In genomic region chr3:151836451-151836850, GRCm38 (mm10) we compare ENCODE assay signal across 7 mouse cellular contexts. TPM values are rescaled to one million over a fixed set of nuclear protein-coding genes. Genes with fewer than 3 reads are reported as not detected.
A peak's percentile ranks its signal among the peaks of the same experiment; 100 is the strongest.
DNase-seq lines count a peak whose midpoint lies in the region; ATAC-seq and TF ChIP-seq lines count a peak whose summit lies in the region.

No protein-coding gene starts in this region.

- H3K4me1 ChIP-seq in lung, embryonic 16.5 days (replicated peaks; ENCODE audit: control insufficient read depth, insufficient read depth, low read length), result no peaks in the 10 kb centered on the region
- no peaks in the 10 kb centered on the region for H3K4me1 ChIP-seq in hindbrain, embryonic 11.5 days (replicated peaks; ENCODE audit: control insufficient read depth, insufficient read depth, low read length)
- H3K4me1 ChIP-seq in liver, embryonic 16.5 days (ENCODE audit: control insufficient read depth, low read depth, low read length), result no peaks in the 10 kb centered on the region; the same call in 1 of the 2 replicates
- H3K4me1 ChIP-seq in stomach, postnatal 0 days (replicated peaks; ENCODE audit: control insufficient read depth, insufficient read depth), result no peaks in the 10 kb centered on the region; the same call in 1 of the 2 replicates

- H3K27ac ChIP-seq in lung, embryonic 16.5 days (ENCODE audit: low read length), result no peak overlapping the region
- H3K27ac ChIP-seq in hindbrain, embryonic 11.5 days (ENCODE audit: low read depth, low read length), result no peak overlapping the region
- no peak overlapping the region for H3K27ac ChIP-seq in liver, embryonic 16.5 days (ENCODE audit: low read length)
- no peak overlapping the region for H3K27ac ChIP-seq in stomach, postnatal 0 days (replicated peaks)

- H3K9me3 ChIP-seq in lung, embryonic 16.5 days (ENCODE audit: control insufficient read depth, low read length), result no peaks in the 10 kb centered on the region
- H3K9me3 ChIP-seq in hindbrain, embryonic 11.5 days (ENCODE audit: control insufficient read depth, low read length), result no peaks in the 10 kb centered on the region
- H3K9me3 ChIP-seq in liver, embryonic 16.5 days (replicated peaks; ENCODE audit: control insufficient read depth, low read length), result no peaks in the 10 kb centered on the region
- H3K9me3 ChIP-seq in stomach, postnatal 0 days (ENCODE audit: control insufficient read depth, low read length), result no peaks in the 10 kb centered on the region

- DNase-seq in lung, postnatal 25 days (ENCODE audit: low spot score), result no peak
- no peak for DNase-seq in hindbrain, embryonic 11.5 days (ENCODE audit: low spot score)
- DNase-seq in stomach, postnatal 0 days (ENCODE audit: low spot score), result no peak
- DNase-seq in ovary, postnatal 10 days (ENCODE audit: low spot score), result no peak
- DNase-seq in left cerebral cortex, adult 11 months (ENCODE audit: low spot score), result no peak

- no peak for TF ChIP-seq EP300 in stomach, postnatal 0 days (optimal IDR thresholded peaks at IDR 0.05)

- H3K27me3 ChIP-seq in lung, embryonic 16.5 days (ENCODE audit: control insufficient read depth, insufficient read depth, low read depth, low read length), result peaks cover 13% of the 10 kb centered on the region
- peaks cover 3% of the 10 kb centered on the region; the same call in 1 of the 2 replicates for H3K27me3 ChIP-seq in hindbrain, embryonic 11.5 days (ENCODE audit: control insufficient read depth, insufficient read depth, low read length)
- peaks cover 7% of the 10 kb centered on the region for H3K27me3 ChIP-seq in liver, embryonic 16.5 days (ENCODE audit: control insufficient read depth, insufficient read depth, low read depth, low read length)
- H3K27me3 ChIP-seq in stomach, postnatal 0 days (ENCODE audit: control insufficient read depth, insufficient read depth, low read length), result no peaks in the 10 kb centered on the region

- no peak for ATAC-seq in lung, embryonic 16.5 days (ENCODE audit: low read depth)
- no peak; the same call in 1 of the 2 replicates for ATAC-seq in hindbrain, embryonic 11.5 days (ENCODE audit: low FRiP score)
- no peak for ATAC-seq in liver, embryonic 16.5 days (ENCODE audit: low read depth)
- ATAC-seq in stomach, postnatal 0 days (ENCODE audit: low FRiP score, low TSS enrichment), result peak; percentile 8; the same call in 1 of the 2 replicates

- no peak for TF ChIP-seq CTCF in stomach, postnatal 0 days (IDR thresholded peaks at IDR 0.05; ENCODE audit: low read depth)

- H3K4me2 ChIP-seq in lung, embryonic 16.5 days (ENCODE audit: low read depth, low read length), result peak overlapping the region; percentile 96
- peak overlapping the region; percentile 84 for H3K4me2 ChIP-seq in hindbrain, embryonic 11.5 days (replicated peaks; ENCODE audit: low read depth, low read length)
- peak overlapping the region; percentile 51; the same call in 1 of the 2 replicates for H3K4me2 ChIP-seq in liver, embryonic 16.5 days (ENCODE audit: low read depth, low read length)
- H3K4me2 ChIP-seq in stomach, postnatal 0 days (replicated peaks; ENCODE audit: low read depth), result peak overlapping the region; percentile 82

- no peaks in the 10 kb centered on the region for H3K36me3 ChIP-seq in lung, embryonic 16.5 days (ENCODE audit: control insufficient read depth, insufficient read depth, low read length)
- no peaks in the 10 kb centered on the region for H3K36me3 ChIP-seq in hindbrain, embryonic 11.5 days (ENCODE audit: control insufficient read depth, insufficient read depth, low read length)
- no peaks in the 10 kb centered on the region for H3K36me3 ChIP-seq in liver, embryonic 16.5 days (ENCODE audit: control insufficient read depth, insufficient read depth)
- no peaks in the 10 kb centered on the region for H3K36me3 ChIP-seq in stomach, postnatal 0 days (ENCODE audit: control insufficient read depth, insufficient read depth, low read length)

- H3K4me3 ChIP-seq in lung, embryonic 16.5 days (ENCODE audit: low read length), result peak overlapping the region; percentile 61
- H3K4me3 ChIP-seq in hindbrain, embryonic 11.5 days (ENCODE audit: low read depth, low read length), result peak overlapping the region; percentile 51; the same call in 1 of the 2 replicates
- H3K4me3 ChIP-seq in liver, embryonic 16.5 days (ENCODE audit: low read depth, low read length), result no peak overlapping the region
- H3K4me3 ChIP-seq in stomach, postnatal 0 days (ENCODE audit: low read depth, low read length), result peak overlapping the region; percentile 47; the same call in 1 of the 2 replicates

- 6% methylated on average over 5 of the region's 5 CpGs for WGBS in lung, embryonic 16.5 days
- 8% methylated on average over 5 of the region's 5 CpGs for WGBS in hindbrain, embryonic 11.5 days
- WGBS in liver, embryonic 16.5 days (ENCODE audit: insufficient replicate concordance), result 8% methylated on average over 5 of the region's 5 CpGs
- WGBS in stomach, postnatal 0 days, result 9% methylated on average over 5 of the region's 5 CpGs

- H3K9ac ChIP-seq in lung, embryonic 16.5 days (ENCODE audit: low read length), result no peak overlapping the region
- H3K9ac ChIP-seq in hindbrain, embryonic 11.5 days (ENCODE audit: low read depth, low read length), result no peak overlapping the region; the same call in 1 of the 2 replicates
- no peak overlapping the region for H3K9ac ChIP-seq in liver, embryonic 16.5 days (ENCODE audit: low read depth, low read length)
- H3K9ac ChIP-seq in stomach, postnatal 0 days (ENCODE audit: low read length), result no peak overlapping the region

RNA-seq across cellular contexts. Expression of gene Ptgfr, which starts 1.0 kb away (rescaled TPM):
- polyA plus RNA-seq in lung, embryonic 16.5 days (2015; fragmentation: Nextera tagmentation; extraction: Ambion mirVana), result 0.75 TPM in 2 replicates
- polyA plus RNA-seq in hindbrain, embryonic 11.5 days (2014; fragmentation: Nextera tagmentation; extraction: Ambion mirVana), result 0.46 and 1.1 TPM in 2 replicates
- polyA plus RNA-seq in liver, embryonic 16.5 days (2015; fragmentation: Nextera tagmentation; extraction: Ambion mirVana), result 0.14 TPM in 2 replicates
- 2.0 TPM in 2 replicates for polyA plus RNA-seq in stomach, postnatal 0 days (2015; fragmentation: Nextera tagmentation; extraction: Ambion mirVana)
